Mouse (Mus musculus): Measurements from ENCODE around the gene Bag1. TPM values are rescaled to one million over a fixed set of nuclear protein-coding genes. Genes with fewer than 3 reads are reported as not detected.
"Not testable (repeated sequence)": the region's sequence is repeated elsewhere in the genome, so short reads cannot be mapped to it uniquely, and the experiment has no call there.

The Bag1 gene
- polyA plus RNA-seq, 1 experiment: 123 TPM

- Histone ChIP-seq H3K4me1 (ENCODE audit: control insufficient read depth, insufficient read depth, low read length) (peaks cover 8% of the 10 kb centered on the region), H3K4me3 (replicated peaks; ENCODE audit: extremely low read depth, low read depth, low read length) (no peak overlapping the region)
- TF ChIP-seq CTCF (IDR thresholded peaks at IDR 0.05; ENCODE audit: insufficient read depth, low read length) (no peak), POLR2A (IDR thresholded peaks at IDR 0.05; ENCODE audit: borderline replicate concordance, extremely low read depth, low read depth, low read length) (no peak)
- WGBS: 95% methylated on average over 5 of the region's 5 CpGs
- DNase-seq: no peak
Observed at GRCm38 (mm10) chr4:40943651-40944050, 4.4 kb downstream of the Bag1 start.

DNA sequence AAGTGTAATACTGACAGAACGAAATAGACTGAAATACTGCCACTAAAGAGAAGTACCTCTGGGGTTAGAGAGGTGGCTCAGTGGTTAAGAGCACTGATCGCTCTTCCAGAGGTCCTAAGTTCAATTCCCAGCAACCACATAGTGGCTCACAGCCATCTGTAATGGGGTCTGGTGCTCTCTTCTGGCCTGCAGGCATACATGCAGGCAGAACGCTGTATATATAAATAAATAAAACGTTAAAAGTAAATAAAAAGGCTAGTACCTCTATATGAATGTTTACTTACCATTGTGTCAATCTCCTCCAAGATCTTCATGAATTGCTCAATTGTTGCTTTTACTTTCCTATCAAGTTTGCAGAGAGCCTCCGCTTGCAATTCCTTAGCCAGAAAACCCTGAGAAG is 9.3 kb downstream of the Bag1 start:
- 78% methylated on average over 5 of the region's 5 CpGs for WGBS
- no peak for TF ChIP-seq CTCF (IDR thresholded peaks at IDR 0.05; ENCODE audit: insufficient read depth, low read length)
- no peak for TF ChIP-seq POLR2A (IDR thresholded peaks at IDR 0.05; ENCODE audit: borderline replicate concordance, extremely low read depth, low read depth, low read length)
- no peaks in the 10 kb centered on the region; the same call in 1 of the 2 replicates for H3K4me1 ChIP-seq (ENCODE audit: control insufficient read depth, insufficient read depth, low read length)
- H3K4me3 ChIP-seq (replicated peaks; ENCODE audit: extremely low read depth, low read depth, low read length): no peak overlapping the region
- no peak for DNase-seq

DNA sequence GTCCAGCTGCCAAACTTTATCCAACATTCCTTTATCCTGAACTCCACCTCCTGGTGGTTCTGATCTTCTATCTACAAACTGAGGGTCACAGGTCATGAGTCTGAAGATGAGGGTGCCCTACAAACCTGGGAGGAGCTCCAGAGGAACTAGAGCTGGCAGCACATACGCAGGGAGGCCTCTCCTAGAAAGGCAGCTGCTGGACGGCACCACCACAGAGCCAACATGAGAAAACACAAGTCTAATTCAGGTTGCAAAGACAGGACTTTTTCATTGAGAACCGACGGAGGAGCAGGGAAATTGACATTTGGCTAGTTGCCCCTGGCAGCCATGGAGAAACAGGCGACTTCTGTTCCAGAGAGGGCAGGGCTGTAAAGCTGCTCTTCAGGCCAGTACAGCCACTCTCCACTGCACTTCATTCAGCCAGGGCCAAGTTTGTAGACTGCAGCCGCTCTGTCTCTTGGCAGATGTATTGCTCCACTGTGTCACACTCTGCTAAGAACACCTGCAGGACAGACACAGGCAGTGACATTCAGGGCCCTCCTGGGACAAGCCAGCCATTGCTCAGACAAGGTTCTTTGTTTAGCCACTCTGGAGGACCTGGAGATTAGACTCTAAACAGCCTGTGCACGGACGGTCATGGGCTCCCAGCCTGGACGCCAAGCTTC is 11.8 kb downstream of the Bag1 start:
- no peak for TF ChIP-seq POLR2A (IDR thresholded peaks at IDR 0.05; ENCODE audit: borderline replicate concordance, extremely low read depth, low read depth, low read length)
- no peak for TF ChIP-seq CTCF (IDR thresholded peaks at IDR 0.05; ENCODE audit: insufficient read depth, low read length)
- DNase-seq: peak; percentile 36
- Histone ChIP-seq H3K4me3 (replicated peaks; ENCODE audit: extremely low read depth, low read depth, low read length) (no peak overlapping the region), H3K4me1 (ENCODE audit: control insufficient read depth, insufficient read depth, low read length) (peaks cover 2% of the 10 kb centered on the region; the same call in 1 of the 2 replicates)
- 61% methylated on average over 9 of the region's 9 CpGs for WGBS

GRCm38 (mm10) chr4:40934369-40934768 is 13.7 kb downstream of the Bag1 start:
- DNase-seq; H3K4me3 ChIP-seq (replicated peaks; ENCODE audit: extremely low read depth, low read depth, low read length); H3K4me1 ChIP-seq (ENCODE audit: control insufficient read depth, insufficient read depth, low read length): not testable (repeated sequence)
- WGBS: 72% methylated on average over 3 of the region's 3 CpGs

DNA sequence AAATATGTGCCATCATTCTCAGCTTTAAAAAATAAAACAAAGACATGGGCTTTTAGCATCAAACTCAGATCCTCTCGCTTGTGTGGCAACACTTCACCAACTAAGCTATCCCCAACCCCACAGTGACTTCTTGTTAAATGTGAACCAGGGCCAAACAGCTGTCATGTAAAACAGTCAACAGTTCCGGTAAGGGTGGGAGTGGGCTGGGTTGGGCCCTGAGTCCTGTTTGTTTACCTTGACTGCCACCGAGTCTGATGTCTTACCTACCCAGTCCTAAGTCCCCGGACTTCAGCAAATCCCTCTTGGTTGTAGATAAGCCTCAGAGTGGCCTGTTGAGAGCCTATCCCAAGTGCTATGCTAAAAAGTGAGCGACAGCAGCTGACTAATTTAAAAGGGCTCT is 14.4 kb downstream of the Bag1 start:
- DNase-seq: no peak
- Histone ChIP-seq H3K4me3 (replicated peaks; ENCODE audit: extremely low read depth, low read depth, low read length) (no peak overlapping the region), H3K4me1 (ENCODE audit: control insufficient read depth, insufficient read depth, low read length) (peaks cover 2% of the 10 kb centered on the region; the same call in 1 of the 2 replicates)
- 62% methylated on average over 5 of the region's 5 CpGs for WGBS
- TF ChIP-seq CTCF (IDR thresholded peaks at IDR 0.05; ENCODE audit: insufficient read depth, low read length): no peak
- TF ChIP-seq POLR2A (IDR thresholded peaks at IDR 0.05; ENCODE audit: borderline replicate concordance, extremely low read depth, low read depth, low read length): no peak

DNA sequence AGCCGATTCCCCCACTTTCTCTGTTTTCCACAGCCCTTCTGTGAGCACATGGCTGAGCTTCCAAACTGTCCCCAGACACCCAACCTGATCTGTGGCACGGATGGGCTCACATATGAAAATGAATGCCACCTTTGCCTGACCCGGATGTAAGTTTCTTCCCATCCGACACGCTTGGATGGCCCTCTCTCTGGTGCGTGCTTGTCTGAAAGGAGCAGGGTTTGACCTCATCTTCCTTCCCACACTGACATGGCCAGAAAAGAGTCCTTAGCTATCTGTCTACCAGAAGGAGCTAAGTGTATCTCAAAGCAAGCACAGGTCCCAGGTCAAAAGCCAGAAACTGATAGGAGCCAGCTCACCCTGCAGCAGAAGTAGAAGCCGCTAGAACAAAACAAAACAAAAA is 19.0 kb downstream of the Bag1 start:
- Histone ChIP-seq H3K4me1 (ENCODE audit: control insufficient read depth, insufficient read depth, low read length) (0 out of 2 replicates have a peak, but pooled peaks cover 2% of the 10 kb centered on the region), H3K4me3 (replicated peaks; ENCODE audit: extremely low read depth, low read depth, low read length) (no peak overlapping the region)
- DNase-seq: no peak
- 74% methylated on average over 7 of the region's 7 CpGs for WGBS
- no peak for TF ChIP-seq CTCF (IDR thresholded peaks at IDR 0.05; ENCODE audit: insufficient read depth, low read length)
- TF ChIP-seq POLR2A (IDR thresholded peaks at IDR 0.05; ENCODE audit: borderline replicate concordance, extremely low read depth, low read depth, low read length): no peak

GRCm38 (mm10) chr4:40925568-40925967 is 22.5 kb downstream of the Bag1 start:
- no peak for TF ChIP-seq POLR2A (IDR thresholded peaks at IDR 0.05; ENCODE audit: borderline replicate concordance, extremely low read depth, low read depth, low read length)
- no peak for TF ChIP-seq CTCF (IDR thresholded peaks at IDR 0.05; ENCODE audit: insufficient read depth, low read length)

DNA sequence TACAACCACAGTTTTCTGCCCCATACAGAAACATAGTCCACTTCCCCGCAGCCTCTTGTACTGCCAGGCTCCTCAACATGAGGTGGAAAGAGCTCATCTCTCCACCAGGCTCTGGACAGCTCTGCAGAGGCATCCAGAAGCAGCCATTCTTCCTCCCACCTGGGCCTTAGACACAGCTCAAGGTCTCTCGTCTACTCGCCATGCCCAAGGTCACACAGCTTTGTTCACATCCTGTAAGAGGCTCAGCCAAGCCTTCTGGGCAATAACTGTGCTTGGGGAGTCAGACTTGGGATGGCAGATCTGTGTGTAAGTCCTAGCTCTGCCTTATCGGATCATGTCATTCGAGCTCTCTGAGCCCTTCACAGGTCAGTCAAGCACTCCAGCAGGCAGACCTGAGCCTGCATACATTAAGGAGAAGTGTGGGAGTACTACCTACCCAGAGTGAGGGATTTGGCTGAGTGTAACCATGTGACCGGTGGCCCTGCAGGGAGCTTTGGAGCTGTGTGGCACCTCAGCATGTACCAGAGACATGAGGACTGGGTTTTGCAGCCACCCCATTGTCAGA is 24.9 kb downstream of the Bag1 start:
- H3K4me1 ChIP-seq (ENCODE audit: control insufficient read depth, insufficient read depth, low read length): no peaks in the 10 kb centered on the region
- no peak for TF ChIP-seq POLR2A (IDR thresholded peaks at IDR 0.05; ENCODE audit: borderline replicate concordance, extremely low read depth, low read depth, low read length)
- no peak for TF ChIP-seq CTCF (IDR thresholded peaks at IDR 0.05; ENCODE audit: insufficient read depth, low read length)
- no peak overlapping the region for H3K4me3 ChIP-seq (replicated peaks; ENCODE audit: extremely low read depth, low read depth, low read length)
- 70% methylated on average over 6 of the region's 6 CpGs for WGBS
- no peak for DNase-seq

More at GRCm38 (mm10) chr4:40925568-40925967, 22.5 kb downstream of the Bag1 start:
- 55% methylated on average over 3 of the region's 3 CpGs for whole genome bisulfite sequencing
- H3K4me3 ChIP-seq (replicated peaks; ENCODE audit: extremely low read depth, low read depth, low read length): no peak overlapping the region
- no peaks in the 10 kb centered on the region for H3K4me1 ChIP-seq (ENCODE audit: control insufficient read depth, insufficient read depth, low read length)
- DNase-seq: no peak

DNA sequence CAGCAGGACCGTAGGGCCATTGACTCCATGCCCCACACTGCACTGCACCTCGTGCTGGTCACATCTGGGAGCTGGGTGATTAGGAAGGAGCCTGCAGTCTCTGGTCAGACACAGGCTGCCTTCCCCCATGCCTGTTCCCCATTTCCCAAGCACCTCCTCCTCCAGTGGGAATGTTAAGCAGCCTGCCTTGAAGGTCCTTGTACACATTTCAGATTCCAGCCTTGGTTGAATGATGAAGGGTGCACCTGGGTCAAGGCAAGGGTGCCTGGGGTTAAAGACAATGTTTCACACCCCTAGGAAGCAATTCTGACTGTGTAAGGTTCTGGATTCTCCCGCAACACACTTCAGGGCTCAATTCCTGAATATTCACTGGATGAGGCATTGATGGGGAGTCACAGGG is 26.8 kb downstream of the Bag1 start:
- TF ChIP-seq CTCF (IDR thresholded peaks at IDR 0.05; ENCODE audit: insufficient read depth, low read length) (no peak), POLR2A (IDR thresholded peaks at IDR 0.05; ENCODE audit: borderline replicate concordance, extremely low read depth, low read depth, low read length) (no peak)
- no peaks in the 10 kb centered on the region for H3K4me1 ChIP-seq (ENCODE audit: control insufficient read depth, insufficient read depth, low read length)
- DNase-seq: peak; percentile 31
- no peak overlapping the region for H3K4me3 ChIP-seq (replicated peaks; ENCODE audit: extremely low read depth, low read depth, low read length)
- 59% methylated on average over 3 of the region's 3 CpGs for WGBS

DNA sequence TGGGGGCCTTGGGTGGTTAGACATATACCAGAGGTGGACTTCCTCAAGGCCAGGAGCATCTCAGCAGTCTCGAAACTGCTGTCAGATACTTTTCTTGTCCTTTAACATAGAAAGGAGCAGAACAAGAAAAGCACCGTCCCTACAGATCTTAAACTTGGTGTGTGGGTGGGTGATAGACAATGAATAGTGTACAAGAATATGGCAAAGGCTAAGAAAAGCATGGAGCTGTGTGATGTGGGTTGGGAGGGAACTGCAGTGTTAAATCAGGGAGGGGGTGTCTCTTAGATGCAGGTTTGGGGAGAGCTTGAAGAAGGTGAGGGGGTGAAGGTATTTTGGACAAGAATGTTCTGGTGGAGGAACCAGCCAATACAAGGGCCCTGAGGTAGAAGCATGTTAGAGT is 27.5 kb downstream of the Bag1 start:
- WGBS: 82% methylated on average over 2 of the region's 2 CpGs
- Histone ChIP-seq H3K4me1 (ENCODE audit: control insufficient read depth, insufficient read depth, low read length) (no peaks in the 10 kb centered on the region), H3K4me3 (replicated peaks; ENCODE audit: extremely low read depth, low read depth, low read length) (no peak overlapping the region)
- TF ChIP-seq POLR2A (IDR thresholded peaks at IDR 0.05; ENCODE audit: borderline replicate concordance, extremely low read depth, low read depth, low read length) (no peak), CTCF (IDR thresholded peaks at IDR 0.05; ENCODE audit: insufficient read depth, low read length) (no peak)
- no peak for DNase-seq

All from lung, adult 2 months (tissue).